Mouse (Mus musculus): ENCODE measurements around the gene Serpina11. TPM values are rescaled to one million over a fixed set of nuclear protein-coding genes. Genes with fewer than 3 reads are reported as not detected.

The Serpina11 gene
- polyA plus RNA-seq, 1 experiment, result 0.10 TPM

DNA sequence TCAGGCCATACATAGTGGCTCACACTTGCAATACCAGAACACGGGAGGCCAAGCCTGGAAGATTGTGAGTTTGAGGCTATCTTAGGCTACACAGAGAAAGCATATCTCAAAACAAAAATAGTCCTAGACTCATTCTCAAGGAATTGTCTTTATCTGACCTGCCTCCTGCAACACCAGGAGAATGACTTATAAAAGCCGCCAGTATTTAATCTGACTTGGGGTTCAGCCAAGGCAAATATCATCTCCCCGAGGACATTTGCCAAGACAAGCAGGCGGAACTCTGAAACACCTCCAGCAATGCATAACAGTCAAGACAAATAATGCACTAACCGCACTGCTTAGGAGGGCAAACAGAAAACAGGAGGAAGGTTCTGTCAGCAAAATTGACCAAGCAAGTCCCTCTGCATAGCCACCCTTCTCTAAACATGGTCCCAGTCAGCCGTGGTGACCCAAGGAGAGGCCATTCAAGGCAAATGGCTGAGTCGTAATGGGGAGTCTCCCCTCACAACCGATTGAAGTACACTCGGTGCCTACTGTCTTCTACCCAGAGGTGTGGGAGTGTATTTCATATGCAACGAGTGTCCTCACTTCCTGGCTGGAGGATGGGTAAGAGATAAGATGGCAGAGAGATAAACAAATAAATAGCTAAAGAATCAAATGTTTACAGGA is 12.9 kb upstream of the Serpina11 start:
- Histone ChIP-seq H3K4me3 (no peak overlapping the region), H3K36me3 (ENCODE audit: control insufficient read depth, insufficient read depth) (no peaks in the 10 kb centered on the region), H3ac (ENCODE audit: control insufficient read depth, insufficient read length) (no peak overlapping the region), H3K79me2 (ENCODE audit: control insufficient read depth, insufficient read depth) (no peaks in the 10 kb centered on the region), H3K4me2 (ENCODE audit: low read depth) (peak overlapping the region; percentile 96), H3K27me3 (ENCODE audit: control insufficient read depth, insufficient read depth, insufficient read length) (no peaks in the 10 kb centered on the region)
- TF ChIP-seq CEBPB (IDR thresholded peaks at IDR 0.05; ENCODE audit: insufficient read depth, poor library complexity, severe bottlenecking), result peak; percentile 34; the same call in 1 of the 2 replicates
- TF ChIP-seq POLR2A (IDR thresholded peaks at IDR 0.05; ENCODE audit: insufficient read length, low read depth), result no peak

DNA sequence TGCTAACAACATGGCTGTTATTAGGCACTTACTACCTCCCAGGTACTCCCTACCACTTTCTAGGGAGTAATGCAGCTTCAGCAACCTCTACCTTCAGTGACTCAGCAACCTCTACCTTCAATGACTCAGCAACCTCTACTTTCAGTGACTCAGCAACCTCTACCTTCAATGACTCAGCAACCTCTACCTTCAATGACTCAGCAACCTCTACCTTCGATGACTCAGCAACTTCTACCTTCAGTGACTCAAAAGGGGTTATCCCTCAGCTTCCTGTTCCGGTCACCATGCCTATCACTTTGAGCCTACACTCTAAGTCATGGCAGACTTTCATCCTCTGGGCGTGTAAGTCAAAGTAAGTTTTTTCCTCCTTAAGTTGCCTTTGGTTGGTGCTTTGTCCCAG is 10.8 kb upstream of the Serpina11 start:
- Histone ChIP-seq H3K4me3 (no peak overlapping the region), H3ac (ENCODE audit: control insufficient read depth, insufficient read length) (no peak overlapping the region), H3K27me3 (ENCODE audit: control insufficient read depth, insufficient read depth, insufficient read length) (no peaks in the 10 kb centered on the region), H3K79me2 (ENCODE audit: control insufficient read depth, insufficient read depth) (no peaks in the 10 kb centered on the region), H3K36me3 (ENCODE audit: control insufficient read depth, insufficient read depth) (no peaks in the 10 kb centered on the region), H3K4me2 (ENCODE audit: low read depth) (no peak overlapping the region)
- TF ChIP-seq MAX (IDR thresholded peaks at IDR 0.05; ENCODE audit: low read depth), result no peak
- no peak for TF ChIP-seq SRF (IDR thresholded peaks at IDR 0.05; ENCODE audit: control insufficient read depth, insufficient read length, low read depth)
- no peak for TF ChIP-seq MYOD1 (IDR thresholded peaks at IDR 0.05; ENCODE audit: control insufficient read depth in 1 of 3, insufficient read length in 2 of 3, low read depth in 2 of 3)
- no peak for TF ChIP-seq CEBPB (IDR thresholded peaks at IDR 0.05; ENCODE audit: insufficient read depth, poor library complexity, severe bottlenecking)
- no peak for TF ChIP-seq TCF12 (IDR thresholded peaks at IDR 0.05; ENCODE audit: insufficient read depth, poor library complexity, severe bottlenecking)
- no peak for TF ChIP-seq E2F4 (IDR thresholded peaks at IDR 0.05; ENCODE audit: insufficient read depth)
- TF ChIP-seq POLR2A (IDR thresholded peaks at IDR 0.05; ENCODE audit: insufficient read length, low read depth), result no peak
- no peak for TF ChIP-seq USF1 (IDR thresholded peaks at IDR 0.05; ENCODE audit: low read depth)
- TF ChIP-seq POLR2AphosphoS2 (IDR thresholded peaks at IDR 0.05; ENCODE audit: insufficient read length, low read depth), result no peak
- TF ChIP-seq TCF3 (IDR thresholded peaks at IDR 0.05; ENCODE audit: insufficient read length, low read depth), result no peak
- no peak for TF ChIP-seq REST (IDR thresholded peaks at IDR 0.05; ENCODE audit: insufficient read depth, insufficient read length)
- no peak for TF ChIP-seq MYOG (IDR thresholded peaks at IDR 0.05; ENCODE audit: control insufficient read depth in 1 of 3, insufficient read depth in 1 of 3, insufficient read length in 2 of 3, low read depth in 2 of 3)

DNA sequence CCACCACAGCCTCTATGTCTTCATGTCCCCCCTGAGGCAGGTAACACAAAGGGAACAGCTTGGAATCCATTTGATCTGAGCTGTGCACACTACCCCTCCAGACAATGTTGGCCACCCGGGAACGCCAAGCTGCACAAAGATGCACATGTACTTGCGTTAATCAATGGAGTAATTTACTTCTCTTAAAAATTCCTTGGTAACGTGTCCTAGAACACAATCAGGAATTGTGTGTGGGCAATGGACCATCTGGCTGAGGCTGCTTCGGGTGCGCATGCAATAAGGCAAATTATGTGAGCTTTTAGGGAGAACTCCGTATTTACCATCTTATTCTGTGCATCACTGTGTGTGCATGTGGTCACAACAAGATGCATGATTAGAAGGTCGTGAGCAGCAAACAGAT is 9.9 kb upstream of the Serpina11 start:
- H3K27me3 ChIP-seq (ENCODE audit: control insufficient read depth, insufficient read depth, insufficient read length), result no peaks in the 10 kb centered on the region
- no peak overlapping the region for H3ac ChIP-seq (ENCODE audit: control insufficient read depth, insufficient read length)
- H3K4me3 ChIP-seq, result no peak overlapping the region
- no peak overlapping the region for H3K4me2 ChIP-seq (ENCODE audit: low read depth)
- TF ChIP-seq REST (IDR thresholded peaks at IDR 0.05; ENCODE audit: insufficient read depth, insufficient read length), result no peak
- TF ChIP-seq TCF12 (IDR thresholded peaks at IDR 0.05; ENCODE audit: insufficient read depth, poor library complexity, severe bottlenecking), result no peak
- no peak for TF ChIP-seq USF1 (IDR thresholded peaks at IDR 0.05; ENCODE audit: low read depth)
- no peak for TF ChIP-seq POLR2AphosphoS2 (IDR thresholded peaks at IDR 0.05; ENCODE audit: insufficient read length, low read depth)
- TF ChIP-seq CEBPB (IDR thresholded peaks at IDR 0.05; ENCODE audit: insufficient read depth, poor library complexity, severe bottlenecking), result no peak
- TF ChIP-seq E2F4 (IDR thresholded peaks at IDR 0.05; ENCODE audit: insufficient read depth), result no peak
- no peak for TF ChIP-seq SRF (IDR thresholded peaks at IDR 0.05; ENCODE audit: control insufficient read depth, insufficient read length, low read depth)
- no peak for TF ChIP-seq TCF3 (IDR thresholded peaks at IDR 0.05; ENCODE audit: insufficient read length, low read depth)
- TF ChIP-seq MAX (IDR thresholded peaks at IDR 0.05; ENCODE audit: low read depth), result no peak
- no peak for TF ChIP-seq MYOG (IDR thresholded peaks at IDR 0.05; ENCODE audit: control insufficient read depth in 1 of 3, insufficient read depth in 1 of 3, insufficient read length in 2 of 3, low read depth in 2 of 3)
- no peak for TF ChIP-seq MYOD1 (IDR thresholded peaks at IDR 0.05; ENCODE audit: control insufficient read depth in 1 of 3, insufficient read length in 2 of 3, low read depth in 2 of 3)
- H3K79me2 ChIP-seq (ENCODE audit: control insufficient read depth, insufficient read depth), result no peaks in the 10 kb centered on the region
- H3K36me3 ChIP-seq (ENCODE audit: control insufficient read depth, insufficient read depth), result no peaks in the 10 kb centered on the region

DNA sequence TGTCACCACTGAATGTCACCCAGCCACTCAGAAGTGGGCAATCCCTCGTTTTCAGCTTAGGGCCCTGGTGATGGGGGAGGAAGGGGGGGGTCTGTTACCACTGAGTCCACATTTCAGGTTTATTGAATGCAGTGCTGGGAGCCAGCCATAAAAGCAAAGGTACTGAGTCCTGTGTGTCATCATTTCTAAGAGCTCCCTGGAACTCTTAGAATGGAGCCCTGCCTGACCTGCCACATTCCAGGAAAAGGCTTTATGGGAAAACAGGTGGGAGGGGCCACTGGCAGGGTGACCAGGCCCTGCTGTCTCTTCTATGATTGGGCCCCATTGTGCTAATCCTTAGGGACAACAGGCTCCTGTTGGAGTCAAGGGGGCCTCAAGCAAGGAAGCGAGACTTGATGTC is 6.8 kb upstream of the Serpina11 start:
- no peak overlapping the region for H3ac ChIP-seq (ENCODE audit: control insufficient read depth, insufficient read length)
- no peak for TF ChIP-seq E2F4 (IDR thresholded peaks at IDR 0.05; ENCODE audit: insufficient read depth)
- no peak for TF ChIP-seq POLR2A (IDR thresholded peaks at IDR 0.05; ENCODE audit: insufficient read length, low read depth)
- TF ChIP-seq REST (IDR thresholded peaks at IDR 0.05; ENCODE audit: insufficient read depth, insufficient read length), result no peak
- no peak for TF ChIP-seq POLR2AphosphoS2 (IDR thresholded peaks at IDR 0.05; ENCODE audit: insufficient read length, low read depth)
- TF ChIP-seq MAX (IDR thresholded peaks at IDR 0.05; ENCODE audit: low read depth), result no peak
- no peak for TF ChIP-seq TCF12 (IDR thresholded peaks at IDR 0.05; ENCODE audit: insufficient read depth, poor library complexity, severe bottlenecking)
- no peak for TF ChIP-seq MYOD1 (IDR thresholded peaks at IDR 0.05; ENCODE audit: control insufficient read depth in 1 of 3, insufficient read length in 2 of 3, low read depth in 2 of 3)
- no peak overlapping the region for H3K4me3 ChIP-seq
- H3K36me3 ChIP-seq (ENCODE audit: control insufficient read depth, insufficient read depth), result no peaks in the 10 kb centered on the region
- no peaks in the 10 kb centered on the region for H3K79me2 ChIP-seq (ENCODE audit: control insufficient read depth, insufficient read depth)
- no peaks in the 10 kb centered on the region for H3K27me3 ChIP-seq (ENCODE audit: control insufficient read depth, insufficient read depth, insufficient read length)
- no peak overlapping the region for H3K4me2 ChIP-seq (ENCODE audit: low read depth)

DNA sequence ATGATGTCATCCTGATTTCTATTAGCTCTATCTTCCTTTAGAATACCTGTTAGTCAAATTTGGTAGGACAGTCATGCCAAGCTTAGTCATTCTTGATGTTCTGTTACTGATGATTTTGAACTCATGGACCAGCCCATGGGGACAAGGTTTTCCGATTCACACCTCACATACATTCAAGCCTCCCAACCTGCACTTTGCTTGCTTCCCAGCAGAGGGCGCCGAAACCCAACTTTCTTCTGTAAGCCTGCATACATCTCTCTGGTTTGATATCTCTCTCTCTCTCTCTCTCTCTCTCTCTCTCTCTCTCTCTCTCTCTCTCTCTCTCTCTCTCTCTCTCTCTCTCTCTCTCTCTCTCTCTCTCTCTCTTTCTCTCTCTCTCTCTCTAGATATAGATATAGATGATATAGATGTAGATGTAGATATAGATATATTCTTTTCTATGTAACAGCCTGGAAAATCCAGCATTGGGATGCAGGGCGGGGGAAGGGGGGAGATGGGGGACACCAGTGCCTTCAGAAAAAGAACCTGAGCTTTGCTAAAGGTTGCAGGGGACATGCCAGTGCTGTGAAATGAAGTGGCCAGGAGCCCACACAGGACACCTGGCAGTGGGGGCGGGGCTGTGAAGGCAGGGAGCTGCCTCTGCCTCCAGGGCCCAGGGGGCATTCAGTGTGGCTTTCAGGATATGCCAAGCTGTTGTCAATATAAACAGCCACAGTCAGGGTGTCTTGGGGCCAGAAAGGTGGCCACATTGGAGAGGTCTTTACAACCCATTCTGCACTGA is 5.7 kb upstream of the Serpina11 start:
- Histone ChIP-seq H3K4me2 (ENCODE audit: low read depth) (no peak overlapping the region), H3K4me3 (no peak overlapping the region), H3K36me3 (ENCODE audit: control insufficient read depth, insufficient read depth) (no peaks in the 10 kb centered on the region), H3K79me2 (ENCODE audit: control insufficient read depth, insufficient read depth) (no peaks in the 10 kb centered on the region), H3ac (ENCODE audit: control insufficient read depth, insufficient read length) (no peak overlapping the region), H3K27me3 (ENCODE audit: control insufficient read depth, insufficient read depth, insufficient read length) (no peaks in the 10 kb centered on the region)
- TF ChIP-seq MAX (IDR thresholded peaks at IDR 0.05; ENCODE audit: low read depth) (no peak), TCF3 (IDR thresholded peaks at IDR 0.05; ENCODE audit: insufficient read length, low read depth) (no peak), E2F4 (IDR thresholded peaks at IDR 0.05; ENCODE audit: insufficient read depth) (no peak), POLR2A (IDR thresholded peaks at IDR 0.05; ENCODE audit: insufficient read length, low read depth) (no peak), MYOG (IDR thresholded peaks at IDR 0.05; ENCODE audit: control insufficient read depth in 1 of 3, insufficient read depth in 1 of 3, insufficient read length in 2 of 3, low read depth in 2 of 3) (no peak), MYOD1 (IDR thresholded peaks at IDR 0.05; ENCODE audit: control insufficient read depth in 1 of 3, insufficient read length in 2 of 3, low read depth in 2 of 3) (no peak), SRF (IDR thresholded peaks at IDR 0.05; ENCODE audit: control insufficient read depth, insufficient read length, low read depth) (no peak), TCF12 (IDR thresholded peaks at IDR 0.05; ENCODE audit: insufficient read depth, poor library complexity, severe bottlenecking) (no peak), CEBPB (IDR thresholded peaks at IDR 0.05; ENCODE audit: insufficient read depth, poor library complexity, severe bottlenecking) (no peak), POLR2AphosphoS2 (IDR thresholded peaks at IDR 0.05; ENCODE audit: insufficient read length, low read depth) (no peak), USF1 (IDR thresholded peaks at IDR 0.05; ENCODE audit: low read depth) (no peak), REST (IDR thresholded peaks at IDR 0.05; ENCODE audit: insufficient read depth, insufficient read length) (no peak)

Data from myocyte (in vitro differentiated cells).